Mouse (Mus musculus) heart, postnatal 0 days (tissue): ENCODE results near the gene Clp1. TPM values are rescaled to one million over a fixed set of nuclear protein-coding genes. Genes with fewer than 3 reads are reported as not detected.

Source experiments
- ATAC-seq: fragments of 200-750 bp; cut with Nextera tagmentation; 2 replicates; pipeline ENCODE4 v1.8.0; 2017; ENCODE audit warnings: low read depth, moderate number of reproducible peaks, moderate library complexity; ENCODE audit not compliant: insufficient read depth
- DNase-seq: peaks from one replicate; pipeline ENCODE4 v3.0.0-alpha.2; 2016; ENCODE audit warnings: low spot score
- H3K27ac ChIP-seq: fragments of 300-500 bp; sonication (generic); 2 replicates; pipeline ENCODE4 v1.5.1; 2014; ENCODE audit warnings: low read depth, mild to moderate bottlenecking
- H3K27me3 ChIP-seq: fragments of 300-500 bp; sonication (generic); 2 replicates; pipeline ENCODE4 v1.6.1; 2014; ENCODE audit warnings: low read length, mixed read lengths; ENCODE audit not compliant: control insufficient read depth, insufficient read depth
- H3K36me3 ChIP-seq: fragments of 300-500 bp; sonication (generic); replicated peaks from 2 replicates; pipeline ENCODE4 v1.6.1; 2014; ENCODE audit warnings: low read length, mixed read lengths; ENCODE audit not compliant: control insufficient read depth, insufficient read depth
- H3K4me1 ChIP-seq: fragments of 300-500 bp; sonication (generic); 2 replicates; pipeline ENCODE4 v1.6.1; 2014; ENCODE audit warnings: antibody characterized with exemption; ENCODE audit not compliant: control insufficient read depth, insufficient read depth
- H3K4me2 ChIP-seq: fragments of 300-500 bp; sonication (generic); 2 replicates; pipeline ENCODE4 v1.6.1; 2014; ENCODE audit warnings: low read depth, mild to moderate bottlenecking, low read length, moderate library complexity
- H3K4me3 ChIP-seq: fragments of 300-500 bp; sonication (generic); 2 replicates; pipeline ENCODE4 v1.5.1; 2014; ENCODE audit warnings: low read depth, low read length
- H3K9ac ChIP-seq: fragments of 300-500 bp; sonication (generic); replicated peaks from 2 replicates; pipeline ENCODE4 v1.6.1; 2014; ENCODE audit warnings: low read depth, low read length, mixed read lengths
- H3K9me3 ChIP-seq: fragments of 300-500 bp; sonication (generic); replicated peaks from 2 replicates; pipeline ENCODE4 v1.6.1; 2016; ENCODE audit warnings: low read length; ENCODE audit not compliant: control insufficient read depth
- CTCF ChIP-seq: IDR thresholded peaks from 2 replicates; pipeline ENCODE4 v1.5.1; 2016; ENCODE audit warnings: antibody characterized with exemption, control low read depth, low read depth
- EP300 ChIP-seq: IDR thresholded peaks from 2 replicates; pipeline ENCODE4 v1.6.1; 2016; ENCODE audit warnings: antibody characterized with exemption, low read depth
- WGBS: fragments of 180-500 bp; shearing (Covaris S2); extraction: QIAGEN DNeasy Blood & Tissue Kit; methylation state at CpG from one replicate; pipeline ENCODE4 v1.1.7; 2014; 5-methylcytosine and 5-hydroxymethylcytosine counted together
- polyA plus RNA-seq: library from polyadenylated mRNA; unstranded; fragments of >200 nt; fragmentation: Nextera tagmentation; extraction: Ambion mirVana; gene quantifications from 2 replicates; pipeline ENCODE4 v1.2.1, GENCODE M21; 2015
- total RNA-seq: library from RNA; depleted of rRNA; stranded (reverse); fragments of >200 nt; gene quantifications from 2 replicates; pipeline ENCODE4 v1.2.3, GENCODE M21; 2014; ENCODE audit warnings: low replicate concordance

Gene Clp1
- total and polyA plus RNA-seq, 2 experiments from 2014 or later, result 5.2 to 10.5 TPM

- WGBS, result 82% methylated on average over 4 of the region's 4 CpGs
- H3K27me3 ChIP-seq, result no peaks in the 10 kb centered on the region; the same call in 1 of the 2 replicates
- no peaks in the 10 kb centered on the region for H3K36me3 ChIP-seq
- no peak overlapping the region for H3K4me2 ChIP-seq
- no peaks in the 10 kb centered on the region for H3K4me1 ChIP-seq
- ATAC-seq (no peak), DNase-seq (no peak)
- H3K27ac ChIP-seq, result no peak overlapping the region
- H3K9me3 ChIP-seq, result no peaks in the 10 kb centered on the region
- TF ChIP-seq CTCF (no peak), EP300 (no peak)
- no peak overlapping the region for H3K4me3 ChIP-seq
- no peak overlapping the region for H3K9ac ChIP-seq
Observed at GRCm38 (mm10) chr2:84772454-84772853, 45.3 kb upstream of the Clp1 start.

DNA sequence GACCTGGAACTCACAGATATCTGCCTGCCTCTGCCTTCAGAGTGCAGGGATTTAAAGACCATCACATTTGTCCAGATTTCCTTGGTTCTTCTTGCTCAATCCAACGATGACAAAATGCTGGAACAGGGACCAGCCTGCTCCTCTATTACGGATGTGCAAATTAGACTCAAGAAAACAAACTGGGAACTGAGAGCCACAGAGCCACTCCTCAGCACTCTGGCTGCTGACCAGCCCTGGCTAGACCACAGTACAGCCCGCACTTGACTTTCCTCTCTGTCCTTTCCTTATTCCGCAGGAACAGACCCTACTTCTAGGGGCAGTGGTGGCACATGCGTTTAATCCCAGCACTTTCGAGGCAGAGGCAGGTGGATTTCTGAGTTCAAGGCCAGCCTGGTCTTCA is 43.4 kb upstream of the Clp1 start:
- H3K36me3 ChIP-seq, result no peaks in the 10 kb centered on the region
- no peak for TF ChIP-seq CTCF
- TF ChIP-seq EP300, result no peak
- H3K9ac ChIP-seq, result no peak overlapping the region
- H3K4me2 ChIP-seq, result no peak overlapping the region
- no peak for ATAC-seq
- H3K27ac ChIP-seq, result no peak overlapping the region
- no peaks in the 10 kb centered on the region; the same call in 1 of the 2 replicates for H3K27me3 ChIP-seq
- 65% methylated on average over 6 of the region's 6 CpGs for WGBS
- H3K9me3 ChIP-seq, result no peaks in the 10 kb centered on the region
- no peaks in the 10 kb centered on the region for H3K4me1 ChIP-seq
- no peak overlapping the region for H3K4me3 ChIP-seq
- DNase-seq, result no peak

- H3K27me3 ChIP-seq, result no peaks in the 10 kb centered on the region
- TF ChIP-seq CTCF (no peak), EP300 (no peak)
- no peaks in the 10 kb centered on the region for H3K36me3 ChIP-seq
- ATAC-seq, result no peak
- H3K9me3 ChIP-seq, result no peaks in the 10 kb centered on the region
- H3K27ac ChIP-seq, result no peak overlapping the region
- H3K9ac ChIP-seq, result no peak overlapping the region
- no peak overlapping the region for H3K4me3 ChIP-seq
- DNase-seq, result no peak
- H3K4me2 ChIP-seq, result no peak overlapping the region
- H3K4me1 ChIP-seq, result no peaks in the 10 kb centered on the region
- 39% methylated on average over 1 of the region's 1 CpGs for WGBS
Observed at GRCm38 (mm10) chr2:84762818-84763217, 35.7 kb upstream of the Clp1 start.

DNA sequence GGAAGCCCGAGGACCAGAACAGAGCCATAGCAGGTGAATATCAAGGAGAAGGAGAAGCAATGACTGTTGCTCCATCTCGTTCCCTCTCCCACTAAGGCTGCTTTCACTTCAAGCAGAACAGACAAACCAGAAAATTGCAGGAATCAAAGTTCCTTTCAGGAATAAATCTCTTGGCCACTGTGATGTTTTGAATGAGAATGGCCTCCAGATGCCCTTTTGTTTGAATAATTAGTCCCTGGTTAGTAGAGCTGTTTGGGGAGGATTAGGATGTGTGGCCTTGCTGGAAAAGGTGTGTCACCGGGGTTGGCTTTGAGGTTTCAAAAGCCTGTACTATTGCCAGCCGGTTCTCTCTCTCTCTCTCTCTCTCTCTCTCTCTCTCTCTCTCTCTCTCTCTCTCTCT is 35.1 kb upstream of the Clp1 start:
- WGBS, result 54% methylated on average over 4 of the region's 4 CpGs
- no peaks in the 10 kb centered on the region for H3K36me3 ChIP-seq
- no peak overlapping the region for H3K27ac ChIP-seq
- no peak for ATAC-seq
- no peak overlapping the region for H3K9ac ChIP-seq
- DNase-seq, result no peak
- no peaks in the 10 kb centered on the region for H3K4me1 ChIP-seq
- no peak for TF ChIP-seq EP300
- no peak for TF ChIP-seq CTCF
- no peaks in the 10 kb centered on the region for H3K9me3 ChIP-seq
- no peak overlapping the region for H3K4me3 ChIP-seq
- H3K4me2 ChIP-seq, result no peak overlapping the region
- no peaks in the 10 kb centered on the region for H3K27me3 ChIP-seq

- ATAC-seq (no peak), DNase-seq (no peak)
- TF ChIP-seq CTCF, result no peak
- no peak for TF ChIP-seq EP300
- no peaks in the 10 kb centered on the region for H3K27me3 ChIP-seq
- no peak overlapping the region for H3K9ac ChIP-seq
- H3K4me3 ChIP-seq, result no peak overlapping the region
- H3K36me3 ChIP-seq, result no peaks in the 10 kb centered on the region
- 89% methylated on average over 1 of the region's 1 CpGs for WGBS
- H3K9me3 ChIP-seq, result no peaks in the 10 kb centered on the region
- no peak overlapping the region for H3K4me2 ChIP-seq
- H3K4me1 ChIP-seq, result no peaks in the 10 kb centered on the region
- H3K27ac ChIP-seq, result no peak overlapping the region
Observed at GRCm38 (mm10) chr2:84761840-84762239, 34.7 kb upstream of the Clp1 start.

DNA sequence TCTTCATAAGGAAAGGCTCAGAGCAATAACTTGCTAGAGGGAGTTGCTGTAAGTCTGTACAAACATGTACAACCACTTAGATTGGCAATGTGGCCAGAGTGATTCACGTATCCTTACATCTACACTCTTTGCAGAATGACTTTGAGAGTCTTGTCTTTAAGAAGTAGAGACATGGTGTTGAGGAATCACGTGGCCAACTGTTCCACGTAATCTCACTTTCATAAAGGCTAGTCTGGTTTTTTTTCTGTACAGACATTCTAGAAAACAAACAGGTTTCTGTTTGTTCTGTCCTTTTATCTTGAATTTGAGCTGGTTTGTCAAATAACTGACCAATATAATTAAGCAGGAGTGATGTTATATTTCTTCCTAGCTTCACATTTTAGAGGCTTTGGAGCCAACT is 34.2 kb upstream of the Clp1 start:
- Histone ChIP-seq H3K27ac (no peak overlapping the region), H3K4me2 (no peak overlapping the region), H3K9ac (no peak overlapping the region), H3K27me3 (no peaks in the 10 kb centered on the region), H3K4me1 (no peaks in the 10 kb centered on the region), H3K36me3 (no peaks in the 10 kb centered on the region), H3K4me3 (no peak overlapping the region), H3K9me3 (no peaks in the 10 kb centered on the region)
- TF ChIP-seq EP300 (no peak), CTCF (no peak)
- 64% methylated on average over 3 of the region's 3 CpGs for whole genome bisulfite sequencing
- ATAC-seq (no peak), DNase-seq (no peak)
